Mouse (Mus musculus): ENCODE results near the gene Ildr2.

GRCm38 (mm10) chr1:166283451-166283850 lies 29.5 kb downstream of the Ildr2 start:
- no peak for TF ChIP-seq POLR2A (IDR thresholded peaks at IDR 0.05; ENCODE audit: borderline replicate concordance, extremely low read depth, low read depth, low read length)
- TF ChIP-seq CTCF (IDR thresholded peaks at IDR 0.05; ENCODE audit: insufficient read depth, low read length): no peak
